Mouse (Mus musculus) liver, adult (tissue): ENCODE data around the gene Tlr13.

ENCODE experiments used
- GATA4 ChIP-seq: IDR thresholded peaks from 2 replicates; pipeline ENCODE4 v1.6.1; 2014; ENCODE audit warnings: mild to moderate bottlenecking, low read length; ENCODE audit not compliant: insufficient replicate concordance

Gene Tlr13

GRCm38 (mm10) chrX:106142936-106143335 lies at the start of gene Tlr13:
Gene Tlr13, plus strand, starts transcription at chrX:106143204.
- no peak for TF ChIP-seq GATA4

GRCm38 (mm10) chrX:106105464-106105863 lies 37.5 kb upstream of the Tlr13 start:
- no peak for TF ChIP-seq GATA4

GRCm38 (mm10) chrX:106113881-106114280 lies 29.1 kb upstream of the Tlr13 start:
- TF ChIP-seq GATA4: no peak

DNA sequence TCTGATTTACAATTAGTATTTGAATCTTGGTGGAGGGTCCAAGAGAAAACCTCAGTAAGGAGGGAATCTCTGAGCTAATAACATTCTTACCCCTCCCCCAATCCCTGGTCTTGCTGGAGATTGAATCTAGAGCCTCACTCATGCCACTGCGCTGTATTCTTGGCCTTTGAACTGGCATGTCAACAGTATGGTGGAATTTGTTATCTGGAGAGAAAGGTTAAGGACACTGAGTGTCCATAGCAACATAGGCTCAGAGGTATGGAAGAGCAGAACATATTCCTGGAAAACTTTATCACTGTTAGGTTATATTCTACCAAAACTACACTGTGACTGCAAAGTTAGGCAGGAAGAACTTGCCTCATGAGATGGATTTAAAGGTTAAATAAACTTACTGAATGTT lies 28.3 kb upstream of the Tlr13 start:
- TF ChIP-seq GATA4: no peak

DNA sequence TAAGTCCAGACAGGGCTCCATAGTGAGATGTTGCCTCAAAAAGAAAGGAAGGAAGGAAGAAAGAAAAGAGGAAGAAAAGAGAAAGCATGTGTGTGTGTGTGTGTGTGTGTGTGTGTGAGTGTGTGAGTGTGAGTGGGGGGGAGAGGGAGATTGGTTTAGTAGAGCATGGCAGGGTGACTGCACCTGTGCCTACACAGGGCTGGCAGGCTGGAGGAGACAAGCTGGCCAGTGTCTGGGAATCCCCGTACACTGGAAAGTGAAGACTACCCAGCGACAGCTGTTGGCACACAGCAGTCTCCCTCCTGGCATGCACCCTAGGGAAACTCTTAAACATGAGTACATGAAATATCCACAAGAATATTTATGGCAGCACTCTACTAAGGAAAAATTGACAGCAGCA lies 20.2 kb upstream of the Tlr13 start:
- TF ChIP-seq GATA4: no peak

GRCm38 (mm10) chrX:106128283-106128682 lies 14.7 kb upstream of the Tlr13 start:
- TF ChIP-seq GATA4: no peak

DNA sequence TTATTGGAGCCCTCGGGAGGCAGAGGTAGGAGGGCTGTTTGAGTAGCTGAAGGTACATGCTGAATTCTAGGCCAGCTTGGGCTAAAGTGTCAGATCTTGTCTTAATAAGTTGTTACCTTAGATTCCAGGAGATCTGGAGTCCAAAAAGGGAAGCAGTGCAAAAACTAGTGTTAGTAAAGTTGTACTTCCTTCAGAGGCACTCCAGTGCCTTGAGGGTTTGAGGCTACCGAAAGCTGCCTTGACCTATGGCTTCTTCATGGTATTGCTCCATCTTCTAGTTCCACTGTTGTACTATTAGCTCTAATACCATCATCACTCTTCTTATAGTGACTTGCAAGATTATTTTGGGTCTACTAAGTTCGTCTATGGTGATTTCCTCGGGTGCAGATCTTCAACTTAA lies 13.1 kb upstream of the Tlr13 start:
- no peak for TF ChIP-seq GATA4

DNA sequence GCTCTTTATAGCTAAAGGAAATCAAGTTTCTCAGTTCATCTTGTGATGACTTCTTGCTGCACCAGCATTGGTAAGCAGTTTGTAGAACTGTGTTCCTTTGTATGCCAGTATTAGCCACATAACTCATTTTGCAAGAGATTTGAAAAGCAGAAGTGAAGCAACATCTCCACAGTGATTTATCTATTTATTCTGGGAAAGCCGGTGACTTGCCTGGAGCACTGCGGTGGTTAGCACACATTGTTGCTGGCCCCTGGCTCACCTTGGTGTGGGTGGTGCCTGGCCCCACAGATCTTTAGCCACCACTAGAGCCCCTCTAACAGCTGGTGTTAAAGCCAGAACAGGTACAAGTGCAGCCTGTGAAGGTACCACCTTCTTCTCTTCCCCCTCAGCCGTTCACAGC lies 8.1 kb upstream of the Tlr13 start:
- TF ChIP-seq GATA4: no peak

- TF ChIP-seq GATA4: no peak
Observed at GRCm38 (mm10) chrX:106135484-106135883, 7.5 kb upstream of the Tlr13 start.

- no peak for TF ChIP-seq GATA4
Observed at GRCm38 (mm10) chrX:106135916-106136575, 7.0 kb upstream of the Tlr13 start.

- TF ChIP-seq GATA4: no peak
Observed at GRCm38 (mm10) chrX:106139309-106140070, 3.5 kb upstream of the Tlr13 start.

DNA sequence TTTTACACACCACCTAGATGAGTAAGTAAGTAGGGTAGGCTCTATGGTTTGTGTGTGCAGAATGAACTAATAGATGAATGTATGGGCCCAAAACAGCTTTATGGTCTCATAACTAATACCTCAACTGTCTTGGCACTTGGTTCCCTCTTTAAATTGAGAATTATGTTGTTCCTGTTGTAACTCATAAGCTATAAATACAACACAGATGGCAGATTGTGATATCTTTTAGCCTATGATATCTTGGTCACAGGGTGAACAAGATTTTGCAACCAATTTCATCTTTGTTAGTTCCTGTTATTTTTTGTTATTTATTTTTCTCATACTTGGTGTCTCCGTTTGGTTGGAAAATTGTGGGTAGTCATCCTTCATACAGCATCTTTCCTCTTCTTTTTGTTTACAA lies 5.2 kb downstream of the Tlr13 start:
- TF ChIP-seq GATA4: no peak

DNA sequence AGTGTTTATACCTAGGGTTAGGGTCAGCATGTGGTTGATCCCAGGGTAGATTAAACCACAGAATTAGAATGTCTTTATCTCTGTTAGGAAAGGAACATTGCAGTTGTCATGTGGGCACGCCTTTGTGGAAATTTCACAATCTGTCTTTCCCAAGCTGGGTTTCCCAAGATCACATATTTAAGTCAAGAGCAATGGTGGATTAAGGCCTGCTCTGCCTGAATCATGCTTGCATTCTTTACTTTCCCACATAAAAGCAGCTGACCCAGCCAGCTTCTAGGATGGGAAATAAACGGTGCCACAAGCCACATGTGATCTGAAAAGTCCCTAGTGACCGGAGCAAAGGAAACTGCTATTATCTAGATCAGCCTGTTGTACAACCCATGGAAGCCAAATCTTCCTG lies 6.5 kb downstream of the Tlr13 start:
- no peak for TF ChIP-seq GATA4

GRCm38 (mm10) chrX:106154180-106154586 lies 11.2 kb downstream of the Tlr13 start:
- no peak for TF ChIP-seq GATA4

DNA sequence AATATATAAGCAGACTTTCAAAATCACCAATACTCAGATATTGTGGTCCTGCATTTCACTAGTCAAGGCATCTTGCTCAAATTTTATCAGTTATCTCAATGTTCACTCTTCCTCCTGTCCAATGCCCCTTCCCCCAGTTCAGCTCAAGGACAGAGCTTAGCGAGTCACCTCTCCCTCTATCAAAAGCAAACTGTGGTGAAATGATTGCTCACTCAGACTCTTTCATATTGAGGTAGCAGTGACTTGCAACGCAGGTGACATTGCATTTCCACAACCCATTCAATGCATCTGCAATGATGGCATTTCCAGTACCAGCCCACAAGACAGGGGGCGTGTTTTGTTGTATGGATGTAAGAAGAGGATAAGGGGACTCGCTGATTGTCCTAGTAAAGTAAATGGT lies 12.9 kb downstream of the Tlr13 start:
- TF ChIP-seq GATA4: no peak

- TF ChIP-seq GATA4: no peak
Observed at GRCm38 (mm10) chrX:106163995-106164394, 21.0 kb downstream of the Tlr13 start.

DNA sequence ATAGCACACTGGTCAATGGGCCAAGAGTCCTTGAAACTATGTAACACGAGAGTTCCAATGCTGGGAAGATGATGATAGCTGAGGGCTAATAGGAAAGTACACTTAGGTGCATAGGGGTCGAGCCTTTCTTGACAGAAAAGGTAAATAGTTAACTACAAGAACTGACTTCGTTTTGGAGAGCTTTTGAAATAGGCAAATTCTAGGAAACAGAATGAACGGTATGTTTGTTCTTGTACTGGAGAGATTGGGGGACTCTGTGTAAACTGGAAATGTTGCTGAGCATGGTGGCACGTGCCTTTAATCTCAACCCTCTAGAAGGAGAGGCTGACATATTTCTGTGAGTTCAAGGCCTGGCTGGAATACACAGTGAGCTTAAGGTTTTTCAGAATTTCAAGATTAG lies 21.6 kb downstream of the Tlr13 start:
- TF ChIP-seq GATA4: no peak

- TF ChIP-seq GATA4: no peak
Observed at GRCm38 (mm10) chrX:106165089-106165488, 22.1 kb downstream of the Tlr13 start.
